Mouse (Mus musculus): ENCODE measurements around the gene Olfr1120. TPM values are rescaled to one million over a fixed set of nuclear protein-coding genes. Genes with fewer than 3 reads are reported as not detected.
"Not testable (repeated sequence)": the region's sequence is repeated elsewhere in the genome, so short reads cannot be mapped to it uniquely, and the experiment has no call there.

Gene Olfr1120
- total RNA-seq (2014; rRNA removed) (not detected in 2 replicates), polyA plus RNA-seq (2015; fragmentation: Nextera tagmentation; extraction: Ambion mirVana) (not detected in 2 replicates)

GRCm38 (mm10) chr2:87354515-87354914 lies at the start of gene Olfr1120:
Olfr1120 (plus strand) TSS chr2:87354815.
- no peaks in the 10 kb centered on the region for H3K4me1 ChIP-seq (ENCODE audit: insufficient read depth, low read length)
- no peaks in the 10 kb centered on the region for H3K27me3 ChIP-seq (ENCODE audit: insufficient read depth, low read length)
- DNase-seq (ENCODE audit: low spot score) (no peak), ATAC-seq (no peak)
- no peaks in the 10 kb centered on the region for H3K36me3 ChIP-seq (ENCODE audit: insufficient read depth, low read length)
- H3K27ac ChIP-seq: no peak within 1 kb of the TSS
- H3K4me2 ChIP-seq (ENCODE audit: low read depth, low read length): no peak within 1 kb of the TSS
- H3K9me3 ChIP-seq (ENCODE audit: low read length): no peaks in the 10 kb centered on the region
- H3K9ac ChIP-seq (replicated peaks; ENCODE audit: low read length): no peak within 1 kb of the TSS
- no peak within 1 kb of the TSS for H3K4me3 ChIP-seq (ENCODE audit: low read length)
- TF ChIP-seq CTCF (IDR thresholded peaks at IDR 0.05; ENCODE audit: low read depth): no peak
- WGBS: 61% methylated on average over 2 of the region's 2 CpGs

DNA sequence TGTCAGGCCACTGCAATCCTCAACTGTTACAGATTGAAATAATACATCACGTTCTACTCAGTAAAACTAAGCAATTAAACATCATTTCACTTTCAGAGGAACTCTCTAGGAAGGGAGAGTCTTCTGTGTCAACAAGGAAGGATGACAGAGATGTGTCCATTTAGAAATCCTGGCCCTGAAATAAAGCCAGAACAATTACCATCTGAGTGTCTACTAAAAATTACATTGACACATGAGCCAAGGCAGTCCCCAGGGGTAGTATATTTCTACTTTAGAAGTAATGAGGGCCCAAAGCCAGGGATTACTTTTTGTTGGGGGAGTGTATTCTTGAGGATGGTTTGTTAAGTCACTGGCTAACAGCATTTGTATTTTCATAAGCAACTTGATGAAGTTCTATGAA lies 47.3 kb upstream of the Olfr1120 start, which contains the start of gene Olfr1118:
Olfr1118 (plus strand) TSS at position 301 of the 400 bp plus-strand sequence.
- Histone ChIP-seq H3K4me3 (ENCODE audit: low read length) (no peak within 1 kb of the TSS), H3K9me3 (ENCODE audit: low read length) (no peaks in the 10 kb centered on the region), H3K4me2 (ENCODE audit: low read depth, low read length) (no peak within 1 kb of the TSS), H3K27ac (no peak within 1 kb of the TSS), H3K36me3 (ENCODE audit: insufficient read depth, low read length) (no peaks in the 10 kb centered on the region), H3K4me1 (ENCODE audit: insufficient read depth, low read length) (no peaks in the 10 kb centered on the region), H3K9ac (replicated peaks; ENCODE audit: low read length) (no peak within 1 kb of the TSS), H3K27me3 (ENCODE audit: insufficient read depth, low read length) (no peaks in the 10 kb centered on the region)
- no peak for TF ChIP-seq CTCF (IDR thresholded peaks at IDR 0.05; ENCODE audit: low read depth)
- DNase-seq (ENCODE audit: low spot score): no peak
- WGBS: 79% methylated on average over 1 of the region's 1 CpGs
- no peak for ATAC-seq

DNA sequence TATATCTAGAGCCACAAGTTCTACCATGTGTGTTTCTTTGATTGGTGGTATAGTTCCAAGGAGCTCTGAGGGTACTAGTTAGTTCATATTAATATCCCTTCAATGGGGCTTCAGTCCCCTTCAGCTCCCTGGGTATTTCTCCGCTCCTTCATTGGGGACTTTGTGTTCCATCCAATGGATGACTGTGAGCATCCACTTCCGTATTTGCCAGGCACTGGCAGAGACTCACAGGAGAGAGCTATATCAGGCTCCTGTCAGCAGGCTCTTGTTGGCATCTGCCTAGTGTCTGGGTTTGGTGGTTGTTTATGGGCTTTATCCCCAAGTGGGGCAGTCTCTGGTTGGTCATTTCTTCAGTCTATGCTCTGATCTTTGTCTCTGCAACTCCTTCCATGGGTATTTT lies 5.5 kb downstream of the Olfr1120 start:
- not testable (repeated sequence) for H3K4me1 ChIP-seq (ENCODE audit: insufficient read depth, low read length); H3K9me3 ChIP-seq (ENCODE audit: low read length); DNase-seq (ENCODE audit: low spot score); H3K9ac ChIP-seq (replicated peaks; ENCODE audit: low read length); H3K4me3 ChIP-seq (ENCODE audit: low read length); H3K4me2 ChIP-seq (ENCODE audit: low read depth, low read length); H3K27ac ChIP-seq; ATAC-seq; H3K27me3 ChIP-seq (ENCODE audit: insufficient read depth, low read length); H3K36me3 ChIP-seq (ENCODE audit: insufficient read depth, low read length)
- WGBS: 89% methylated on average over 2 of the region's 2 CpGs

GRCm38 (mm10) chr2:87369595-87369994 lies 15.0 kb downstream of the Olfr1120 start, which contains the start of gene Olfr1121:
Olfr1121 (plus strand) TSS chr2:87369895.
- no peak for TF ChIP-seq CTCF (IDR thresholded peaks at IDR 0.05; ENCODE audit: low read depth)

DNA sequence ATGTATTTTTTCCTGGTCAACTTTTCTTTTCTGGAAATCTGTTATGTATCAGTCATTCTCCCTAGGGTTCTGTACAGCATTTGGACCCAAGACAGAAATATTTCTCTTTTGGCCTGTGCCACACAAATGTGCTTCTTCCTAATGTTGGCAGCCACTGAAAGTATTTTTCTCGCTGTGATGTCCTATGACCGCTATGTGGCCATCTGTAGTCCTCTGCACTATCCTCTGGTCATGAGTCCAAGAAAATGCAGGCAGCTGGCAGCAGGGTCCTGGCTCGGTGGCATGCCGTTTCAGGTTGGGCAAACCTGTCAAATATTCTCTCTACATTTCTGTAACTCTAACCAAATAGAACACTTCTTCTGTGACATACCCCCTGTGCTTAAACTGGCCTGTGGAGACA lies 17.1 kb downstream of the Olfr1120 start:
- peak; percentile 31 for DNase-seq (ENCODE audit: low spot score)
- no peak for TF ChIP-seq CTCF (IDR thresholded peaks at IDR 0.05; ENCODE audit: low read depth)
- Histone ChIP-seq H3K27ac (no peak overlapping the region), H3K4me1 (ENCODE audit: insufficient read depth, low read length) (no peaks in the 10 kb centered on the region), H3K9ac (replicated peaks; ENCODE audit: low read length) (no peak overlapping the region), H3K27me3 (ENCODE audit: insufficient read depth, low read length) (no peaks in the 10 kb centered on the region), H3K4me3 (ENCODE audit: low read length) (no peak overlapping the region), H3K36me3 (ENCODE audit: insufficient read depth, low read length) (no peaks in the 10 kb centered on the region), H3K9me3 (ENCODE audit: low read length) (no peaks in the 10 kb centered on the region), H3K4me2 (ENCODE audit: low read depth, low read length) (no peak overlapping the region)
- 67% methylated on average over 4 of the region's 4 CpGs for WGBS
- peak; percentile 87 for ATAC-seq

More at GRCm38 (mm10) chr2:87369595-87369994, 15.0 kb downstream of the Olfr1120 start, which contains the start of gene Olfr1121:
- H3K4me3 ChIP-seq (ENCODE audit: low read length): no peak within 1 kb of the TSS
- H3K4me1 ChIP-seq (ENCODE audit: insufficient read depth, low read length): no peaks in the 10 kb centered on the region
- no peak for DNase-seq (ENCODE audit: low spot score)
- H3K27me3 ChIP-seq (ENCODE audit: insufficient read depth, low read length): no peaks in the 10 kb centered on the region
- WGBS: 26% methylated on average over 1 of the region's 1 CpGs
- H3K4me2 ChIP-seq (ENCODE audit: low read depth, low read length): no peak within 1 kb of the TSS
- no peak within 1 kb of the TSS for H3K9ac ChIP-seq (replicated peaks; ENCODE audit: low read length)
- no peak for ATAC-seq
- H3K36me3 ChIP-seq (ENCODE audit: insufficient read depth, low read length): no peaks in the 10 kb centered on the region
- no peak within 1 kb of the TSS for H3K27ac ChIP-seq
- no peaks in the 10 kb centered on the region for H3K9me3 ChIP-seq (ENCODE audit: low read length)

- 94% methylated on average over 2 of the region's 2 CpGs for WGBS
- no peak for ATAC-seq
- Histone ChIP-seq H3K36me3 (ENCODE audit: insufficient read depth, low read length) (no peaks in the 10 kb centered on the region), H3K4me1 (ENCODE audit: insufficient read depth, low read length) (no peaks in the 10 kb centered on the region), H3K27ac (no peak overlapping the region), H3K4me2 (ENCODE audit: low read depth, low read length) (no peak overlapping the region), H3K27me3 (ENCODE audit: insufficient read depth, low read length) (no peaks in the 10 kb centered on the region), H3K9ac (replicated peaks; ENCODE audit: low read length) (no peak overlapping the region), H3K4me3 (ENCODE audit: low read length) (no peak overlapping the region), H3K9me3 (ENCODE audit: low read length) (no peaks in the 10 kb centered on the region)
- no peak for DNase-seq (ENCODE audit: low spot score)
- TF ChIP-seq CTCF (IDR thresholded peaks at IDR 0.05; ENCODE audit: low read depth): no peak
Measured at GRCm38 (mm10) chr2:87383935-87384334, 29.3 kb downstream of the Olfr1120 start.

GRCm38 (mm10) chr2:87385549-87385948 lies 30.9 kb downstream of the Olfr1120 start, which contains the start of gene Olfr1122:
Olfr1122 (plus strand) TSS chr2:87385849.
- H3K27me3 ChIP-seq (ENCODE audit: insufficient read depth, low read length): no peaks in the 10 kb centered on the region
- no peaks in the 10 kb centered on the region for H3K36me3 ChIP-seq (ENCODE audit: insufficient read depth, low read length)
- H3K9ac ChIP-seq (replicated peaks; ENCODE audit: low read length): no peak within 1 kb of the TSS
- no peaks in the 10 kb centered on the region for H3K9me3 ChIP-seq (ENCODE audit: low read length)
- no peak for DNase-seq (ENCODE audit: low spot score)
- H3K4me3 ChIP-seq (ENCODE audit: low read length): no peak within 1 kb of the TSS
- TF ChIP-seq CTCF (IDR thresholded peaks at IDR 0.05; ENCODE audit: low read depth): no peak
- H3K4me1 ChIP-seq (ENCODE audit: insufficient read depth, low read length): no peaks in the 10 kb centered on the region
- no peak within 1 kb of the TSS for H3K27ac ChIP-seq
- no peak within 1 kb of the TSS for H3K4me2 ChIP-seq (ENCODE audit: low read depth, low read length)
- 92% methylated on average over 2 of the region's 2 CpGs for WGBS
- ATAC-seq: no peak

DNA sequence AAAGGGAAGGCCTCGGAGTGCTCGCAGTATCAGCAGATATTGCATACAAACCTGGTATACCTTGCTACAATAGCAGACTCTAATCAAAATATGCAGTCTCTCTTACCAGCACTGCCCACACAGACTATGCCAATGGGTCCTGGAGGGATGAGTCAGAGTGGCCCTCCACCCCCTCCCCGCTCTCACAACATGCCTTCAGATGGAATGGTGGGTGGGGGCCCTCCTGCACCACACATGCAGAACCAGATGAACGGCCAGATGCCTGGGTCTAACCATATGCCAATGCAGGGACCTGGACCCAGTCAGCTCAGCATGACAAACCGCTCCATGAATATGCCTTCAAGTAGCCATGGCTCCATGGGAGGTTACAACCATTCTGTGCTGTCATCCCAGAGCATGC lies 39.0 kb downstream of the Olfr1120 start:
- not testable (repeated sequence) for DNase-seq (ENCODE audit: low spot score); H3K9me3 ChIP-seq (ENCODE audit: low read length); H3K4me3 ChIP-seq (ENCODE audit: low read length); H3K36me3 ChIP-seq (ENCODE audit: insufficient read depth, low read length); H3K4me2 ChIP-seq (ENCODE audit: low read depth, low read length); H3K27me3 ChIP-seq (ENCODE audit: insufficient read depth, low read length); H3K4me1 ChIP-seq (ENCODE audit: insufficient read depth, low read length); ATAC-seq; H3K9ac ChIP-seq (replicated peaks; ENCODE audit: low read length); H3K27ac ChIP-seq
- 89% methylated on average over 5 of the region's 5 CpGs for WGBS
